Mouse (Mus musculus) mesoderm, embryonic 11.5 days (tissue): ENCODE measurements around the gene Bach1.
A peak's percentile ranks its signal among the peaks of the same experiment; 100 is the strongest.

ENCODE experiments used
- DNase-seq: peaks from one replicate; pipeline ENCODE4 v3.0.0-alpha.2; 2012; ENCODE audit warnings: low read depth, low spot score

The Bach1 gene

DNA sequence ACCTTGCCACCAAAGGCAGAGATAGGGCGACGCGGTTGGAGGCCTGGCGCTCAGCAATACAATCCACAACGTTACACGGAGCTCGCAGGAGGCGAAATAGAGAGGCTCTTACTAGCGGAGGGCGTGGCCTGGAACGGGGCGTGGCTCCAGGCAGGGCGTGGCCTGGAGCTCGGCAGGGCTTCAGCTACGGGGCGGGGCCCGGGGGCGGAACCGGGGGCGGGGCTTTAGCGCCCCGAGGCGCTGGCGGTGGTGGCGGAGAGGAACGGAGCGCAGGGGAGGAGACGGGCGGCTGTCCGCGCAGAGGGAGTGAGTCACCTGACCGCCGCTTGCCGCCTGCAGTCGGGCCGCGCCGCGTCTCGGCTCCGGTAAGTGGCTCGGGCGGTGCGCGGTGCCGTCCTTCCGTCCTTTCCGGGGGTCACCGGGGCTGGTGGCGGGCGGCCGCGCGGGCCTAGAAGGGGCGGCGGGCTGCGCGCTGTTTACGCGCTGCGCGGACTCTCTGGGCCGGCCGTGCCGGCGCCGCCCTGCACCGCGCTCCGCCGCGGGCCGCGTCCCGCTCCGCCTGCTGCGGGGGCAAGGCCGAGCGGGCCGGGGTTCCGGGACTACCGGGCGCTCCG lies at the start of gene Bach1:
Gene Bach1, plus strand, starts transcription at position 254 of the 614 bp plus-strand sequence.
- DNase-seq = peak; percentile 96

DNA sequence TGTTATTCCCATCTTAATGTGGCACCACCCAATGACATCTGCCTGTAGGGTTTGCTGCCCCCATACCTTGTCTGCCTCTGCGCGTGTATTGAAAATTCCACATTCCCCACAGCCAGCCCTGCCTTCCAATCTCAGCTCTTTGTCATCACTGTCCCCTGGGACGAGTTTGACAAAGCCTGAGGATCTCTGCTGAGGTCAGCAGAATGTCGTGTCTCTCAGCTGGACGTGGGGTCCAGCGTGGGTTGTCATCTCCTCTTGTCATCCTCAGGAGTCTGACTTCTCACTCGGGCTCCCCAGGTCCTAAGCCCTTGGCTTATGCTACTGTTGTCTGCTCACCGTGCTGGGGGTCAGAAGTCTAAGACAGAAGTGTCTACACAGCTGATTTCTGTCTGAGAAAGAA lies 46.4 kb upstream of the Bach1 start:
- no peak for DNase-seq

DNA sequence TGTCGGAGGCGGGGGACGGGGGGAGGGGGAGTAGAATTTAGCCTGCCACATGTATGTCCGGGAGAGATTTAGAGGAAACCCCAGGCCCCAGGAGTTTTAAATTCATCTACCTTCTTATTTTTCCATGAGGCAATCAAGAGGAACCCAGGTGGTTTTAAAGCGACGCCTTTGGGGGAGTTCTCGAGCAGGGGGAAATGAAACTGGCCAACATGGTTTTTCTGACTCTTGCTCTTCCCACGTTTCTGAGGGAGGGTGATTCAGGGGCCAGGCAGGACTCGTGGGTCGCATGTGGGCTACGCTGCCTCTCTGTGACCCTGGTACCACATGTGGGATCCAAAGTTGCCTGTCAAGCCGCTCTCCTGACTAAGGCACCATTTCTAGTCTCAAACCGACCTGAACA lies 45.8 kb upstream of the Bach1 start:
- DNase-seq = no peak

DNA sequence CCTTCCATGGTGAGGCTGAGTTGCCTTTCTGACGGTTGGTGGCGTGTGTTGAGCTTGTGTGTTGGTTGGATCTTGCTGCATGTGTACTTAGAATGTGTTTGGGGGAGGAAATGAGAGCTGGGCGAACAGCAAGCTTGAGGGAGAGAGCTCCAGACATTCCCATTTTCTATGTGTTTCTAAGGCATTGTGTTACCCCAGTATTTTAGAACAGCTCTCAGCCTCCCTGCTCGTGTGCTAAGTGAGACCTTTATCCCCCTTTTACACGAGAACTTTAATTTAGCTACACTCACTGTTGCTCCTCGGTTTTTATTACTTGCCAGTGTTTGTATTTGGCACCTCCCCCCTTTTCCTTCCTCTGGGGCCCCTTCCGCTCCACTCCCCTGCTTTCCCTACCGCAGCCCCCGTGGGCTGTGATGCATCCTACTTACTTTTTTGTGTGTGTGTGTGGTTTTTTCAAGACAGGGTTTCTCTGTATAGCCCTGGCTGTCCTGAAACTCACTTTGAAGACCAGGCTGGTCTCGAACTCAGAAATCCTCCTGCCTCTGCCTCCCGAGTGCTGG lies 44.6 kb upstream of the Bach1 start:
- no peak for DNase-seq

DNA sequence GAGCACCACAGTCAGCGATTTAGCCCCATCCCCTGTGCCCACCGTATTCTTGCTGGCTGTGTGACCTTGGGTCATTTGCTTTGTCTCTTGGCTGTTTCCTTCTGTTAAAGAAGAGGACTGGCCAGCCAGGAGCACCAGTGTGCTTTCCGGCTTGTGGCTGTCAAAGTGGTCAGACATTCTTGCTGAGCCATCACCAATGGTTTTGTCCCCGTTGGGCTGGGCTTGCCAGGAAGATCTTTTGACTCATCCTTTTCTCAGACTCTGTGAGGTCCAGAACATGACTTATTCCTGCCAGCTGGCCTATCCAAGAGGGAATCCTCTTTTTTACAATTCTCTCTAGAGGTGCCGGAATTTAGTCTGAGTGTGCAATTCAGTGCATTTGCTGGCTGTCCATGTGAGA lies 43.7 kb upstream of the Bach1 start:
- no peak for DNase-seq

DNA sequence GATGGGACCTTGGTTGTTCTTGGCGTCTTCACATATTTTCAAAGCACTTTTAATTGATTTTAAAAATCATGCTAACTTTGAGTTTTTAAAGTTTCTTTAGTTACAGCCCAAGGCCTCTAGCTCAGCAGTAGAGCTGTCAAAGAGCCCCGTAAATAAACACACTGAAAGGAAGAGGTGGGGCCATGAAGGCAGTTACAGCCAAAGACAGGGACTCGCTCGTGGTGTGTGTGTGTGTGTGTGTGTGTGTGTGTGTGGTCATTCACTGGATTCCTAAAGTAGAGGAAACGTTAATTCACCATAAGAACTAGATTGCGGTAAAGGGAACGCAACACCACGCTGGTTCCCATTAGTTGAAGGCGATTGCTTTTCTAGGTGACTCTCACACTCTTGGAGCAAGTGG lies 43.2 kb upstream of the Bach1 start:
- DNase-seq = no peak

DNA sequence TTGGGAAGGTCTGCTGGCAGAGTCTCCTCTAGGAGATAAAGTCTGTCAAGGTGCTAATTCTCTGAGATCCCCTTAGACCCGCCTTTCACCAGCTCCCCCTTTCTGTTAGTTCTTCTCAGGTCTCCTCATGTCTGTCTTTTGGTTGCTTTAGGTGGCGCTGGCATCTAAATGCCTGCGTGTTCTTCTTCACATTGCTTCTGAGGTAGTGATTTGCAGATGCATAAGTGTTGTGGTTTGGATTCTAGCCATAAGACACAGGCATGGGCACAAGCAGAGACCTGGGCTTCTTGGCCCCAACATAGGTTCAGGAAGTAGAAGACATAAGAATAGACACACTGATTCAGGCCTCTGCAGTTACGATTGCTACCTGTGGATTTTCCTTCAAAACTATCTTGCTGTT lies 42.0 kb upstream of the Bach1 start:
- no peak for DNase-seq

DNA sequence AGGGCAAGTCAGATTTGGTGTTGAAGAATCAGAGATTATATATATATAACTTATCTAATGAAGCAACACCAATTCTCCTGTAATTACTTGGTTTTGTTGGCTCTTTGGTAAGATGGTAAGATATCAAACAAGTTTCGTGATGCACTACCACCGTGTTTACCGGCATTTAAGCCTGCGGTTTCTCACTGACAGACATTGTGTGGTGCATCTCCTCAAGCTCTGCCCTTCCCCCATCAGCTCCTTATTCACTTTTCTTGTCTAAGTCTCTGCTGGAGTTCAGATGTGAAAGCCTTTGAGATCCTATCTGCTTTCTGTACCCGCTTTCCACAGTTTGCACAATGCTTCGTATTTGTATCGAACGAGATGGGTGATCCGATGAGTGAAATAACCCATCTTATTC lies 41.5 kb upstream of the Bach1 start:
- no peak for DNase-seq

DNA sequence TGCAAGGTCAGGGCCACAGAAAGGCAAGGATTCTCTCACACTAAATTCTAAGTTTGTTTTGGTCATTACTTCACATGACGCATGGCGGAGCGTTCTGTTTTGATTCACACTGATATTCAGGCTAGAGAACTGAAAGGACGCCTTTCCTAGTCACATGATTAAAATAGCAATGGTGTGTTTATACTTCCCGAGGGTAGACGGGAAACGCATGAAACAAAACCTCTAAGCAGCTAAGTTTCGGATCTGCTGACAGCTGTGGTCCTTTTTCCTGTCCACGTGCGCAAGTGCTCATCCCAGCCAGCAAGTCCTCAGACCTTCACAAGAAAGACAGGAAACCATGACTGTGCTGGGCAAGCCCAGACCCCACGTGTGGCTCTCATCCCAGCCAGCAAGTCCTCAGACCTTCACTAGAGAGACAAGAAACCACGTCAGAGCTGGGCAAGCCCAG lies 37.7 kb upstream of the Bach1 start:
- no peak for DNase-seq

DNA sequence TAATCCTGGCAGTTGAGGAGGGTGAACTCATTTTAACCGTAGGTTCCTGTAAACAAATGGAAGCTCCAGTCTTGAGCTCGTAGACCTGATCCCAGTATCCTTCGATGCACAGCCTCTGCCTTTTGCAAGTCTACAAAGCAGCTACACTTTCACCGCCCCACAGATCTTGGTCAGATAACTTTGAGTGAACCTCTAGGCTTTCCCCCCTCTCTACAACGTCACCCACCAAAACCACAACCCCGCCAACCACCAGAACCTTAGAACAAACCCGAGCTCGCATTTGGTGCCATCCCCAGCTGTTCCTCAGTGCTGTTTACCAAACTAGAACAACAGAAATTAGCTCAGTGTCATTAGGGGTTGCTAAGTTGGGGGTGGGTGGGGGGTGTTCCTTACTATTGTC lies 37.1 kb upstream of the Bach1 start:
- no peak for DNase-seq

DNA sequence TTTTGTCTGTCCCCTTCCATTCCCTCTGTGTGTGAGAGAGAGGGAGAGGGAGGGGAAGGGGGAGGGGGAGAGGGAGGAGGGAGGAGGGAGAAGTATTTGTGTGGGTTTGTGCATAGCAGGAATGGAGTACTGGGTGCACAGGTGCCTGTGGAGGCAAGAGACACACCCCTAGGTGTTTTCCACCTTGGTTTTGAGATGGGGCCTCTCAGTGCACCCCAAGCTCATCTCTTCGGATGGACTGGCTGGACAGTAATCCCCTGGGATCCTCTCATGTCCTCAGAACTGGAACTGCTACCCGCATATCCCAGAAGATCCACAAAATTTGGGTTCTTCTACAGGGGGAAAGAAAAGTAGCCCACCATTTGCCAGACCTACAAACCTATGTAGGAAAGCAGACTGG lies 36.2 kb upstream of the Bach1 start:
- DNase-seq = no peak

DNA sequence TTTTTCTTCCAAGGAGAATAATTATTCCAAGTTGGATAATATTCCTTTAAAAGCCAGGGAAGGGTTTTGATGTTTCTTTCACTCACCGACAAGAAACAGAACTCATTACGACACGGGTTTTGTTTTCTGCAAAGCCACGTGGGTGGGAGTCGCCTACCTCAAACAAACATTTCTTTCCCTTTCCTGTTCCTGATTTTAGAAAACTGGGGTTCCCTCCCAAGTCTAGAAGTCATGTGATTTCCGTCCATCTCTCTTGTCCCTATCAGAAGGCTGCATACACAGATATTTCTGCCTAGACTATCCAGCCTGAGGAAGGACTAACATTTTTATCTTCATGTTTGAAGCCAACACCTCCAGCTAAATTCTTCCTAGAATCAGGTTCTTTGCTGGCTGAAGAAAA lies 34.9 kb upstream of the Bach1 start:
- no peak for DNase-seq

DNA sequence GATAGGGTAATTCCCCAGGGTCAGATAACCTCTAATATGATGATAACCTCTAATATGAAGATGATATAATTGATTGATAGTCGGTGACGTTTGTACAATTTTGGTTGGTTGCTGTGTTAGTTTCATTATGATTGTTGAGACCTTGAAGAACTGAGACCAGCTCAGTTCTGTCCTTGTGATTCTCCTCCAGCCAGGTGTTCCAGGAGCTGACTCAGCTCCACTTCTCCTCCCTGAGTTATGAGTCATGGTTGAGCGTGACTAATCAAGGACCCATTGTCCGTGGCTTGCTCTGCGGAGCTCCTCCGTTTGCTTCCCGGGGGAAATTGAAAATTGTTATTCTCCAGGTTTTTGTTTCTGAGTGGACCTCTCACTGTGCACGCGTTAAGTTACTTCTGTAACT lies 33.5 kb upstream of the Bach1 start:
- DNase-seq = peak; percentile 40

DNA sequence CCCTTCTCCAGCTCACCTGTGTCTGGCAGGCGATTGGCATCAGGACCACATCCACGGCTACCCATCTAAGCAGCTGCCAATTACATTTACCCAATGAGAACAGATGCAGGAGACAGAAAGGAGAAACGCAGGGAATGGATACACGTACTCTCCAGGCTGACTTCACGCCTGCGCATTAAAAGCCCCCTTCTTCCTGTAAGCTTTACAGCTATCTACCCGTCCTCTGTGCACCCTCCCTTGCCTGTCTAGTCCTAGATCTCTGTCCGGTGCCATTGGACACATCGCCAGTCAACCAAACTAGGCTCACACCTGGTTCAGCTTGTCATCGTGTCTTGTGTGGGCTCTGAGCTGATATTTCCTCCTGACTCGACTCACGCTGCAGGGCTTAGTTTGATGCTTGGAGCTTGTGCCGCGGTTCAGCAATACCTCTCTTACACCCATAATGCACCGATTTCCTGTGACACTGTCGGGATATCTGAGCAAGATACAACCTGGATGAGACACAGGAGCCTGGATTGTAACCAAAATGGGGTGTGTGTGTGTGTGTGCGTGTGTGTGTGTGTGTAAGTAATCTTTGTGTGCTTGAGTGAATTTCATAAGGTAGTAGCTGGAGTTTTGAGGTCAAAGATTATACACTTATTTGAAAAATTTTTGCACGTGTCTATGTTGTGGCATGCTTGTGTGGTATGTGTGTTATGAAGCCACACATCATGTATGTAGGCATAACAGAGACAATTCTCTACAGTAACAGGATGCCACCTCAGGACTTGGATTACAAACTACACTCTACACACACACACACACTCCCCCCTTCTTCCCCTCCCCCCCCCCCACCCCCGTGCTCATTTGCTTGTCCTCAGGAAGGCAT lies 32.8 kb upstream of the Bach1 start:
- no peak for DNase-seq

DNA sequence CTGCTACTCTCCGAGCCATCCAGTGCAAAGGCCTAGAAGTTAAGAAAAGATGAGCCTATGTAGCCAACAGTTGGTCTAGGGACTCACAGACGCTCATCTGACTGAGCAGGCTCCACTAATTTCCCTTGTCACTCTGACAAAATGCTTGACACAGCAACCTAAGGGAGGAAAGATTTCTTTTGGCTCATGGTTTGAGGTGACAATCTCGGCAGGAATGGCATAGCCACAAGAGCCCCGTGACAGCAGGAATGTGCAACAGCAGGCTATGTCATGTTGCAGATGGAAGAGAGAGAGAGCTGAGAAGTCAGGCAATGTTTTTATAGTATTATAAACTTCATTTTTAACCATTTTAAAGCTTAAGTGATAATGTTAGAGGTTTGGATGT lies 32.1 kb upstream of the Bach1 start:
- DNase-seq = no peak

DNA sequence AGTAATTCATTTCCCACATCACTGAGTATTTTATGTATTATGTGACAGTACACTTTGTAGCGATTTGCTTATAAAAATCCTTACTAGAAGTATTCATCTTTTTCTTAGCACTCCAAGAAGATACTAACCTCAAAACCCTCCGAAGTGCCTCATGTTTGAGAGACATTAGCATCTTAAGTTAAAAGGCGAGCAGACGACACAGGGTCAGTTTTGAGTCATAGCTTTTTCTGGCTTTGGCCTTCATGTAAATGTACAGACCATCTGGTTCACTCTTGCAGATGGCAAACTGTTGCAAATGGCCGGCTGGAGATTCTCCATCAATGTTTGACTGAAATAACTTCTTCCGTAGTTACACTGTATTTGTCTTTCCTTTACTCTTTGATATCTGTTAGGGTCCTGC lies 30.7 kb upstream of the Bach1 start:
- DNase-seq = no peak

DNA sequence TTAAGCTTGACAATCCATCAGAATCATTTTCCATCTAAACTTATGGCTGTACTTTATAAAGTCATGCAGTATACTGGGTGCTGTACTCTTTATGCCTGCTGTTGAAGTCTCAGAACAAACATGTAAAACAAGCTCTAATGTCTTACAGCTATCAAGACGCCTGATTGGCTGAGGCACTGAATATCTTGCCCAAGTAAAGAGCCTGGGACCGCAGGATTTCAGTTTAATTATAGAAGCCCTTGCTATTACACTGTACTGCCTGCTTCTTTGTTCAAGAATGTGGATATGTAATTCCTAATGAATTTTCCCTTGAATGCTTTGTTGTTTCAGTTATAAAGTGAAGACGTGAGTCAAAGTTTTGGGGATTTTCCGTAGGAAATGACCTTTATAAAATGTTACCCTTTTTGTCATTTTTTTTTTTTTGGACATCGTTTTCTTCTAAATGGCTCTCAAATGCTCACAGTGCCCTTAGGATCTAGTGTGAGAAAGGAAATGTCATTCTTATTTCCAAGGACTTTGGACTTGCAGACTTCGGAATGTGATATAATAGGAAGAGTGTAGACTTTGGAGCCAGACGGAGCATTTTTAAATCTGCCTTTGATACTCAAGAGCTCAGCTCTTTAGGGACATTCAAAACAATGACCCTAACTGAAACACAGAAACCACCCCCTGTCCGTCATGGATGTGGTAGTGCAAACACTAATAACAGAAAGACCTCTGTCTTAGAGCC lies 28.5 kb upstream of the Bach1 start:
- DNase-seq = no peak

DNA sequence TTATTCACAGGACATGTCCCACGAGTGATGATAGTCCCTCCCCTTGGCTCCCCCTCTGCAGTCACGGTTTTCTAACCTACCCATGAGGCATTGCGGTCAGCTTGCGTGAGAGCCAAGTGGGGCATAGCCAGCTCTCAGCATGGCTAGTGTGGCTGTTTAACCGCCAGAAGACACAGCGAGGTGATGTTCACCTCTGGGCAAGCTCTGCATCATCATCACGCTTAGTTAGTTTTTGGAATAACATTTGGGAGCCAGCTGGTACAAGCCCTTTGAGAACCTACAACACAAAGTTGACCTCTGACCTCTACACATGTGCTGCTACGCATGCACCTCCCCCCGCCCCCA lies 28.0 kb upstream of the Bach1 start:
- peak; percentile 14 for DNase-seq

DNA sequence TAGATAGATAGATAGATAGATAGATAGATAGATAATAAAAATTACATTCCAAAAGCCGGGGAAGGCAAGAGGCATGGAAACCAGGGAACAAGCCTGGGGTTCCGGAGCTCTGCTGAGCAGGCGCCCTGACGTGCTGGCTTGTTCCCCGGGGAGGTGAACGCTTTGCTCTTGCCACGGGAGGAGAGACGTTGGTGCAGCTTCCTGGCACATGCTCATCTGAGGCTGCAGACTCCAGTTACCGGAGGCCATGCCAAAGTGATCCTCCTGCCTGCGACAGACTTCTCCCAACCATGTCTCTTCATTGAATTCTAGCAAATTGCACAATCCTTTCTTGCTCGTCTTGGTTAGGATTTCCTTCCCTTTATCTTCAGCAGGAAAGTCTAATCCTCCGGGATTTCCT lies 27.4 kb upstream of the Bach1 start:
- no peak for DNase-seq

DNA sequence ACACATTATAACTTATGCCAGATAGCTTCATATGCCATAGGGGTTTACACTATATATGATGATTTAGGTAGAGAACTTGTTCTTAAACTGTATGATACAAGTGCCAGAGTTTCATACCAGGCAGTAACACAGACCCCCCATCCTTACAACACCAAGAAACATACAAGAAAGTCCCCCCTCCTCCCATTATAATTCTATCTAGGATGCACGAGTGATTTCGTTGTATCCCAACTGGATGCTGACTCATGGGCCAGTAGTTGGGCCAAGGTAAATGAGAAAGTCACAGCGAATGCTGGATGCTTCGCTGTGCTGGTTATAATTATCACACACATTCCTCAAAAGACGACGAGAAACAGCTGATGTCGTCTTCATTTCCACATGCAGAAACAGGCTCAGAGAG lies 25.6 kb upstream of the Bach1 start:
- DNase-seq = no peak

DNA sequence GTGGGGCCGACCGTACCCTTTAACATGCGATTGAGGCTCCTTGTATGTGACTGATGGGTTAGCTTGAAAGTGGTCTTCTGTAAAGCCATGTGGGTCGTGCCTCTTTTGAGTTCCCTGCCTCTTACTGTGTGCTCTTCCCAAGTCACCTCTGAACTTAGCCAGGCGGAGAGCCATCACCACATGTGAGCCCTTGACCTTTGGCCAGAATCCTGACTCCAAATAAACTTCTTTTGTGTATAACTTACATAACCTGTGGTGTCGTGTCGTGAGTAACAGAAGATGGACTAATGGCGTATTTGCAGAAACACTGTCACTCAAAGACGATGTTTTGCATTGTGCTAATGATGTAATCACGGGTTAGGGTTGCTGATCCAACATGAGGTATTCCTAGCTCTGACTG lies 22.6 kb upstream of the Bach1 start:
- DNase-seq = no peak

DNA sequence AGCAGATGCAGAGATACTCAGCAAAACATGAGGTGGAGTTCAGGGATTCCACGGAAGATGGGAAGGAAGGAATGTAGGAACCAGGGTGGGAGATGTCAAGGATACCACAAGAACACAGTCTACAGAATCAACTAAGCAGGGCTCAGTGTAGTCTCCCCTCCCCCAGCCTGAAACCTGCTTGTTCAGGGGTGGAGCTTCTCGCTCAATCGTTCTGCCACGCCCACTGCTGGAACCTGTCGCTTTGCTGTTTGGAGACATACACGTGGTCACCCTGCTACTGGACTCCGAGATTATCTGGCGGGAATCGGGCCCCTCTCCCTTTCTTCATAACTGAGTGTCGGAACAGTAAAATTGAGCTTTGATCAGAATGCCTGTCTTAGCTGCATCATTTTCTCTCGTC lies 20.1 kb upstream of the Bach1 start:
- no peak for DNase-seq
